Comparison of ENCODE assay signal across 8 mouse cellular contexts in genomic region chr3:55571552-55572296, GRCm38 (mm10).
DNase-seq lines count a peak whose midpoint lies in the region; ATAC-seq lines count a peak whose summit lies in the region.

No protein-coding gene starts in this region.

- no peak for ATAC-seq in granulocyte monocyte progenitor cell, adult 5-6 weeks (replicated peaks; ENCODE audit: poor library complexity, severe bottlenecking)

- DNase-seq in embryo, embryonic 10 days (ENCODE audit: low spot score): peak; percentile 11
- DNase-seq in embryo, embryonic 9.5 days (ENCODE audit: extremely low spot score): no peak
- DNase-seq in right cerebral cortex, adult 2 months (ENCODE audit: low spot score in 2 of 2): peak; percentile 29 to 44
- DNase-seq in right cerebral cortex, postnatal 14 days: no peak
- DNase-seq in layer of hippocampus, adult 9-11 months: peak; percentile 32
- peak; percentile 87 for DNase-seq in skeletal muscle tissue, adult 2 months (ENCODE audit: low read depth, low spot score)
- no peak for DNase-seq in urinary bladder, postnatal 4 days (ENCODE audit: low spot score in 2 of 2)

Comparison
In these comparisons a context has a peak if more than half of its experiments do, and no peak if none do; other contexts are left out.
1. DNase-seq: peak in embryo, embryonic 10 days (single experiment), right cerebral cortex, adult 2 months (2 of 2), layer of hippocampus, adult 9-11 months (single experiment) and skeletal muscle tissue, adult 2 months (single experiment); none in embryo, embryonic 9.5 days (single experiment), right cerebral cortex, postnatal 14 days (single experiment) and urinary bladder, postnatal 4 days (0 of 2).